Mouse (Mus musculus) neural tube, embryonic 11.5 days (tissue): Measurements from ENCODE around the gene Myo16. TPM values are rescaled to one million over a fixed set of nuclear protein-coding genes. Genes with fewer than 3 reads are reported as not detected.

Source experiments
- ATAC-seq: fragments of 200-750 bp; cut with Nextera tagmentation; 2 replicates; pipeline ENCODE4 v1.8.0; 2017; ENCODE audit warnings: moderate number of reproducible peaks, mild to moderate bottlenecking, moderate TSS enrichment, moderate library complexity; ENCODE audit not compliant: insufficient read depth, low FRiP score, low TSS enrichment
- DNase-seq: peaks from one replicate; pipeline ENCODE4 v3.0.0-alpha.2; 2015; ENCODE audit warnings: low spot score
- H3K27ac ChIP-seq: fragments of 300-500 bp; sonication (generic); 2 replicates; pipeline ENCODE4 v1.5.1; 2014; ENCODE audit warnings: low read depth, mild to moderate bottlenecking, low read length
- H3K27me3 ChIP-seq: fragments of 300-500 bp; sonication (generic); 2 replicates; pipeline ENCODE4 v1.6.1; 2014; ENCODE audit warnings: mild to moderate bottlenecking, low read length, mixed read lengths; ENCODE audit not compliant: control insufficient read depth, insufficient read depth
- H3K36me3 ChIP-seq: fragments of 300-500 bp; sonication (generic); 2 replicates; pipeline ENCODE4 v1.6.1; 2014; ENCODE audit warnings: mild to moderate bottlenecking, low read length, moderate library complexity, mixed read lengths; ENCODE audit not compliant: control insufficient read depth, insufficient read depth
- H3K4me1 ChIP-seq: fragments of 300-500 bp; sonication (generic); 2 replicates; pipeline ENCODE4 v1.6.1; 2014; ENCODE audit warnings: low read length, mixed read lengths; ENCODE audit not compliant: control insufficient read depth, insufficient read depth
- H3K4me2 ChIP-seq: fragments of 300-500 bp; sonication (generic); 2 replicates; pipeline ENCODE4 v1.6.1; 2014; ENCODE audit warnings: low read depth, mild to moderate bottlenecking, moderate library complexity
- H3K4me3 ChIP-seq: fragments of 300-500 bp; sonication (generic); 2 replicates; pipeline ENCODE4 v1.5.1; 2014; ENCODE audit warnings: low read depth, low read length
- H3K9ac ChIP-seq: fragments of 300-500 bp; sonication (generic); 2 replicates; pipeline ENCODE4 v1.6.1; 2014; ENCODE audit warnings: mild to moderate bottlenecking, low read length
- H3K9me3 ChIP-seq: fragments of 300-500 bp; sonication (generic); 2 replicates; pipeline ENCODE4 v1.6.1; 2016; ENCODE audit warnings: low read length; ENCODE audit not compliant: control insufficient read depth
- WGBS: fragments of 180-500 bp; shearing (Covaris S2); extraction: QIAGEN DNeasy Blood & Tissue Kit; methylation state at CpG from one replicate; pipeline ENCODE4 v1.1.7; 2014; 5-methylcytosine and 5-hydroxymethylcytosine counted together
- polyA plus RNA-seq: library from polyadenylated mRNA; unstranded; fragments of >200 nt; fragmentation: Nextera tagmentation; extraction: Ambion mirVana; gene quantifications from 2 replicates; pipeline ENCODE4 v1.2.1, GENCODE M21; 2014

Gene Myo16
- polyA plus RNA-seq, 1 experiment from 2014 or later = 2.5 TPM

DNA sequence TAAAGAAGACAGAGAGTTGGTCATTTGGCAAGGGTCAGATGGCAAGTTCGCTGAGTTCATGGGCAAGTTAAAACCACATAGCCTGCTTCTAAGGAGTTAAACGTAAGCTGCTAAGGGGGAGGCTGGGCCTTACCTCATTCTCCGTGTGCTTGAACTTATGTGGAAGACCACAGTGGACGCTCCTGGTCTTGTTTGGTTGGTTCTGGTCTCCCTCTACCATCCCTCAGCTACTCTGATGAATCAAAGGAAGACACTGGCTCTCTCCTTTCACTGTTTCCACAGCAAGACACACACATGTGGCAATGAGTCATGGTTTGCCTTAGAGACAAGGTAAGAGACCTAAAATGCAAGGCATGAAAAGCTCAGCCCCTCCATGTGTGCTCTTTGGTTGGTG is 453.1 kb downstream of the Myo16 start:
- DNase-seq = no peak
- H3K4me1 ChIP-seq = peaks cover 13% of the 10 kb centered on the region
- no peaks in the 10 kb centered on the region for H3K36me3 ChIP-seq
- H3K4me2 ChIP-seq = no peak overlapping the region
- no peak overlapping the region for H3K27ac ChIP-seq
- no peak overlapping the region for H3K4me3 ChIP-seq
- H3K27me3 ChIP-seq = no peaks in the 10 kb centered on the region
- ATAC-seq = no peak
- 30% methylated on average over 4 of the region's 4 CpGs for WGBS
- no peaks in the 10 kb centered on the region for H3K9me3 ChIP-seq
- H3K9ac ChIP-seq = no peak overlapping the region

DNA sequence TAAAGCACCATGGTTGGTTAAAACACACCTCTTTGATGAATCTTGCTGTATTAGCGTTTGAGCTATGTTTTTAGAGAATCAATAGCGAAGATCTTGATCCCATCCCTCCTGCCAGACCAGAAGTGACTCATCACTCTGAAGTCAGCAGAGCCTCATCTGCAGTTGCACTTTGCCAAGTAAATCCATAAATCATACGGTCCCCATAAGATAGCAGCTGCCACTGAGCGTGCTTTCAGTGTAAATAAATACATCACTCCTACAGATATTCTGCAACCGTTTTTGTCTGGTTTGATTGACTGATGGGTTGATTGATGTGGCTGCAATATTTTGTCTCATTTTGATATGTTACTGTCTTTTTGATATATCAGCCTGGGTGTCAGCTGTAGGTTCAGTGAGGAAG is 457.9 kb downstream of the Myo16 start:
- ATAC-seq = no peak
- Histone ChIP-seq H3K4me2 (no peak overlapping the region), H3K27me3 (no peaks in the 10 kb centered on the region), H3K4me3 (no peak overlapping the region), H3K4me1 (peaks cover 4% of the 10 kb centered on the region), H3K9me3 (no peaks in the 10 kb centered on the region), H3K9ac (no peak overlapping the region), H3K36me3 (no peaks in the 10 kb centered on the region), H3K27ac (no peak overlapping the region)
- DNase-seq = no peak
- WGBS = 82% methylated on average over 5 of the region's 5 CpGs

DNA sequence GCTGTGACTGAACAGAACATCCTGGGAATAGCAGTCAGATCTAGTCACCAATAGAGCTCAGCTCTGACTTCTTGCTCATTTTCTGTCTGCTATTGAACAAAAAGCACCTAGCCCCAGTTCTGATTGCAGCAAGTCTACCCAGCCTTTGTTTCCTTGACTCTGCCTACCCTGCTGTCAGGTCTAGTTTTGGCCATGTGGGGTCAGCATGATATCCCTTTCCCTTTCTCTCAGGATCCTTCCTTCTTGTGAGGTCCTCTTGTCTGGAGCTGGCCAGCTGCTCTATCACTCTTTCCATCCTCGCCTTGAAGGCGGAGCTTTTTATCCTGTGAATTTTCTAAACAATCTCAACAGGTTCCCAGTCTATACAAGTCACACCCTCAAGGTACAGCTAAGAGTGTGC is 459.7 kb downstream of the Myo16 start:
- Histone ChIP-seq H3K9me3 (no peaks in the 10 kb centered on the region), H3K9ac (no peak overlapping the region), H3K27me3 (no peaks in the 10 kb centered on the region), H3K4me2 (no peak overlapping the region), H3K27ac (no peak overlapping the region), H3K4me1 (no peaks in the 10 kb centered on the region), H3K36me3 (no peaks in the 10 kb centered on the region), H3K4me3 (no peak overlapping the region)
- DNase-seq = no peak
- WGBS = 59% methylated on average over 2 of the region's 2 CpGs
- no peak for ATAC-seq

- Histone ChIP-seq H3K36me3 (no peaks in the 10 kb centered on the region), H3K9ac (no peak overlapping the region), H3K4me3 (no peak overlapping the region), H3K4me2 (no peak overlapping the region), H3K27me3 (no peaks in the 10 kb centered on the region), H3K27ac (no peak overlapping the region), H3K9me3 (no peaks in the 10 kb centered on the region), H3K4me1 (no peaks in the 10 kb centered on the region)
- DNase-seq (no peak), ATAC-seq (no peak)
- WGBS = 91% methylated on average over 2 of the region's 2 CpGs
Measured at GRCm38 (mm10) chr8:10619689-10620088, 466.0 kb downstream of the Myo16 start.

DNA sequence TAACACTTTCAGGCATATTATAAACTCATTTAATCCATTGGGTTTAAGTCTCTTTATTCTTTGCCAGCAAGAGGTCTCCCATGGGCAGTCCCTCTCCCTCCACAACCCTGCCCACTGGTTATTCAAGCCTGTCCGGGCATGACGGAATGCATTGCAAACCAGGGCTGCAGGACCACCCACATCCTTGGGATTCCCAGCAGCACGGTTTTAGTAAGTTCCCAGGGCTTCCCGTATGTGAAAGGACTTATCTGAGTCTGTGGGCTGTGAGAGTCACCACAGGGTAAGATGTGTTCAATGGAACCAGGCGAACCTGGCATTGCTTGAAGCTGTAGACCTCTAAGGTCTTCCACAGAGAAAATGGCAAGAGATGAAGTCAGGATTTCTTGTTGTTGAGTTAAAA is 471.6 kb downstream of the Myo16 start:
- H3K4me2 ChIP-seq = no peak overlapping the region
- no peaks in the 10 kb centered on the region for H3K9me3 ChIP-seq
- no peak overlapping the region for H3K4me3 ChIP-seq
- H3K9ac ChIP-seq = no peak overlapping the region
- peak; percentile 53 for DNase-seq
- no peak overlapping the region for H3K27ac ChIP-seq
- WGBS = 17% methylated on average over 5 of the region's 5 CpGs
- H3K27me3 ChIP-seq = no peaks in the 10 kb centered on the region
- no peak for ATAC-seq
- no peaks in the 10 kb centered on the region for H3K36me3 ChIP-seq
- H3K4me1 ChIP-seq = peaks cover 5% of the 10 kb centered on the region

GRCm38 (mm10) chr8:10628725-10629124 is 475.0 kb downstream of the Myo16 start:
- no peaks in the 10 kb centered on the region for H3K36me3 ChIP-seq
- no peak for ATAC-seq

GRCm38 (mm10) chr8:10629862-10630261 is 476.2 kb downstream of the Myo16 start:
- Histone ChIP-seq H3K4me3 (no peak overlapping the region), H3K9me3 (no peaks in the 10 kb centered on the region), H3K4me1 (peaks cover 12% of the 10 kb centered on the region), H3K36me3 (no peaks in the 10 kb centered on the region), H3K9ac (no peak overlapping the region), H3K4me2 (no peak overlapping the region), H3K27me3 (no peaks in the 10 kb centered on the region), H3K27ac (no peak overlapping the region)
- ATAC-seq = no peak
- 69% methylated on average over 5 of the region's 5 CpGs for WGBS
- no peak for DNase-seq

More at GRCm38 (mm10) chr8:10628725-10629124, 475.0 kb downstream of the Myo16 start:
- Histone ChIP-seq H3K4me2 (no peak overlapping the region), H3K4me3 (no peak overlapping the region), H3K27ac (no peak overlapping the region), H3K27me3 (no peaks in the 10 kb centered on the region), H3K9ac (no peak overlapping the region), H3K4me1 (peaks cover 5% of the 10 kb centered on the region), H3K9me3 (no peaks in the 10 kb centered on the region)
- WGBS = 67% methylated on average over 8 of the region's 8 CpGs
- DNase-seq = no peak

DNA sequence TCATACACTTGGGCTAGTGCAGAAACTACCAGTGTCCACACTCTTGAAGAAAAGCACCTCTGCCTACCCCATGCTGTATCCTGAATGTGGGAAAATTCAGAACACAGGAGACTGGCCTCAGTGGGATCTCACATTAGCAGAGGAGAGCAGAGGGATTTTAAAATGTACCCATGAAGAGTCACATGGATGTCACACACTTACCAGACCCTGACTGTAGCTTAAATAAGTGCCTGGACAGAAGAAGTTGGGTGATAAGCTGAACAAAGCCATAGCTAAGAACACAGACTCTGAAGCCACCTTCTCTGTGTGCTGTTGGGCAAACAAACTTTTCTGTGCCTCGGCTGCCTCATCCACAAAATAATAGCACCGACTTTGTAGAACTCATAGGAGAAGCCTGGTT is 477.3 kb downstream of the Myo16 start:
- Histone ChIP-seq H3K4me1 (peaks cover 7% of the 10 kb centered on the region), H3K36me3 (no peaks in the 10 kb centered on the region), H3K9ac (no peak overlapping the region), H3K4me3 (no peak overlapping the region), H3K4me2 (no peak overlapping the region), H3K27me3 (no peaks in the 10 kb centered on the region), H3K9me3 (no peaks in the 10 kb centered on the region), H3K27ac (no peak overlapping the region)
- WGBS = 85% methylated on average over 2 of the region's 2 CpGs
- ATAC-seq (no peak), DNase-seq (no peak)

GRCm38 (mm10) chr8:10632603-10633002 is 478.9 kb downstream of the Myo16 start:
- no peak overlapping the region for H3K4me3 ChIP-seq
- no peaks in the 10 kb centered on the region for H3K27me3 ChIP-seq
- WGBS = 84% methylated on average over 6 of the region's 6 CpGs
- no peak overlapping the region for H3K9ac ChIP-seq
- no peak overlapping the region for H3K27ac ChIP-seq
- no peaks in the 10 kb centered on the region for H3K36me3 ChIP-seq
- H3K4me2 ChIP-seq = no peak overlapping the region
- DNase-seq = no peak
- ATAC-seq = no peak
- no peaks in the 10 kb centered on the region for H3K9me3 ChIP-seq
- peaks cover 7% of the 10 kb centered on the region for H3K4me1 ChIP-seq
